Mouse (Mus musculus): ENCODE data around the gene Insrr. TPM values are rescaled to one million over a fixed set of nuclear protein-coding genes. Genes with fewer than 3 reads are reported as not detected.
A peak's percentile ranks its signal among the peaks of the same experiment; 100 is the strongest.
"Not testable (repeated sequence)": the region's sequence is repeated elsewhere in the genome, so short reads cannot be mapped to it uniquely, and the experiment has no call there.

The Insrr gene
- polyA plus RNA-seq, 1 experiment from 2014 or later = not detected

DNA sequence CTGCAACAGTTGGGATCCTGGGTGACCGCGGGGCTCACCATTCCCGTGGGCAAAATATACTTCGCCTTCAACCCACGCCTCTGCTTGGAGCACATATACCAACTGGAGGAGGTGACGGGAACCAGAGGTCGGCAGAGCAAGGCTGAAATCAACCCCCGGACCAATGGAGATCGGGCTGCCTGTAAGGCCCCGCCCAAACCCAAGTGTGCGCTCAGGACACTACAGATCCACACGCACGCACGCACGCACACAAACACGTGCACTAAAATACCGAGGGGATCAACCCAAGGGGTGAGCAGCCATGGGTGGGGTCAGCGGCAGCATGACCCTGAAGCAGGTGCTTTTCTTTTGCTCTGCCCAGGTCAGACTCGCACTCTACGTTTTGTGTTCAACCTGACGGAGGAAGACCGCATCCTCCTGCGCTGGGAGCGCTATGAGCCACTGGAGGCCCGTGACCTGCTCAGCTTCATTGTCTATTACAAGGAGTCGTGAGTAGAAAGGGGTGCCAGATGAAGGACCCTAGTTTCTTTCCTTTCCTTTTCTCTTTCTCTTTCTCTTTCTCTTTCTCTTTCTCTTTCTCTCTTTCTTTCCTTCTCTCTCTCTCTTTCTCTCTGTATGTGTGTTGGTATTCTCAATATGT lies 7.4 kb downstream of the Insrr start:
- H3K4me2 ChIP-seq = peak overlapping the region; percentile 64
- H3K9me3 ChIP-seq (replicated peaks) = no peaks in the 10 kb centered on the region
- peak overlapping the region; percentile 26 for H3K4me3 ChIP-seq
- H3K4me1 ChIP-seq (replicated peaks) = peaks cover 8% of the 10 kb centered on the region
- 0 out of 2 replicates have a peak, but pooled peaks have one; percentile 23 for ATAC-seq (ENCODE audit: insufficient number of reproducible peaks, low FRiP score)
- H3K27ac ChIP-seq (ENCODE audit: poor library complexity, severe bottlenecking) = no peak overlapping the region
- H3K9ac ChIP-seq = peak overlapping the region; percentile 40; the same call in 1 of the 2 replicates
- H3K36me3 ChIP-seq = no peaks in the 10 kb centered on the region
- peaks cover 100% of the 10 kb centered on the region for H3K27me3 ChIP-seq (replicated peaks)
- 4% methylated on average over 26 of the region's 26 CpGs for WGBS

DNA sequence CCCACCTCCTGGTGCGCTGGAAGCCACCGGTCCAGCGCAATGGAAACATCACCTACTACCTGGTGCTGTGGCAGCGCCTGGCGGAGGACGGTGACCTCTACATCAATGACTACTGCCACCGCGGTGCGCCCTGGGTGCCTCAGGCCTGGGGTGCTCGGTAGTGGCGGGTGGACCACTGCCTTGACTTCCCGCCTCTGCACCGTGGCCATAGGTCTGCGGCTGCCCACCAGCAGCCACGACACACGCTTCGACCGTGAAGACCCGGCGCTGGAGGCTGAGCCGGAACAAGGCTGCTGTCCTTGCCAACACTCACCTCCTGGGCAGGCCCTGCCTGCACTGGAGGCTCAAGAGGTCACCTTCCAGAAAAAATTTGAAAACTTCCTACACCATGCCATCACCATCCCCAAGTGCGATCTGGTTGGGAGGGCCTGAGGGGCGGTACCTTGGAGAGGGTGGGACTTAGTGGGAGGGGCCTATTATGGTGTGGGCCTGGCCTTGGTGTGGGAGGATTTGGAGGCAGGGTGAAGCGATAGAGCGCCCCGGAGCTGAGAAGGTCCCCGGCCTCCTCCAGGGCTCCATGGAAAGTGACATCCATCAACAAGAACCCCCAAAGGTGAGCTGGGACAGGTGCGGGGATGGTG lies 12.7 kb downstream of the Insrr start:
- H3K36me3 ChIP-seq = no peaks in the 10 kb centered on the region
- H3K4me3 ChIP-seq = peak overlapping the region; percentile 16; the same call in 1 of the 2 replicates
- 5% methylated on average over 28 of the region's 28 CpGs for WGBS
- H3K9me3 ChIP-seq (replicated peaks) = no peaks in the 10 kb centered on the region
- peaks cover 7% of the 10 kb centered on the region for H3K4me1 ChIP-seq (replicated peaks)
- H3K9ac ChIP-seq = no peak overlapping the region
- H3K4me2 ChIP-seq = peak overlapping the region; percentile 39
- H3K27me3 ChIP-seq (replicated peaks) = peaks cover 100% of the 10 kb centered on the region
- peak; percentile 34; the same call in 1 of the 2 replicates for ATAC-seq (ENCODE audit: insufficient number of reproducible peaks, low FRiP score)
- no peak overlapping the region for H3K27ac ChIP-seq (ENCODE audit: poor library complexity, severe bottlenecking)

- WGBS = 68% methylated on average over 8 of the region's 8 CpGs
- no peak overlapping the region for H3K4me2 ChIP-seq
- H3K27me3 ChIP-seq (replicated peaks) = peaks cover 100% of the 10 kb centered on the region
- peaks cover 10% of the 10 kb centered on the region for H3K4me1 ChIP-seq (replicated peaks)
- no peaks in the 10 kb centered on the region for H3K9me3 ChIP-seq (replicated peaks)
- no peak overlapping the region for H3K9ac ChIP-seq
- ATAC-seq (ENCODE audit: insufficient number of reproducible peaks, low FRiP score) = no peak
- no peaks in the 10 kb centered on the region for H3K36me3 ChIP-seq
- H3K4me3 ChIP-seq = no peak overlapping the region
- no peak overlapping the region for H3K27ac ChIP-seq (ENCODE audit: poor library complexity, severe bottlenecking)
These were observed 14.5 kb downstream of the Insrr start for GRCm38 (mm10) chr3:87811297-87811696.

GRCm38 (mm10) chr3:87812413-87812812 lies 15.7 kb downstream of the Insrr start:
- no peak for ATAC-seq (ENCODE audit: insufficient number of reproducible peaks, low FRiP score)
- peaks cover 97% of the 10 kb centered on the region for H3K27me3 ChIP-seq (replicated peaks)
- H3K27ac ChIP-seq (ENCODE audit: poor library complexity, severe bottlenecking) = no peak overlapping the region
- H3K36me3 ChIP-seq = no peaks in the 10 kb centered on the region
- H3K4me2 ChIP-seq = no peak overlapping the region
- no peak overlapping the region for H3K4me3 ChIP-seq
- H3K4me1 ChIP-seq (replicated peaks) = peaks cover 13% of the 10 kb centered on the region
- H3K9ac ChIP-seq = no peak overlapping the region
- WGBS = 70% methylated on average over 4 of the region's 4 CpGs
- no peaks in the 10 kb centered on the region for H3K9me3 ChIP-seq (replicated peaks)

DNA sequence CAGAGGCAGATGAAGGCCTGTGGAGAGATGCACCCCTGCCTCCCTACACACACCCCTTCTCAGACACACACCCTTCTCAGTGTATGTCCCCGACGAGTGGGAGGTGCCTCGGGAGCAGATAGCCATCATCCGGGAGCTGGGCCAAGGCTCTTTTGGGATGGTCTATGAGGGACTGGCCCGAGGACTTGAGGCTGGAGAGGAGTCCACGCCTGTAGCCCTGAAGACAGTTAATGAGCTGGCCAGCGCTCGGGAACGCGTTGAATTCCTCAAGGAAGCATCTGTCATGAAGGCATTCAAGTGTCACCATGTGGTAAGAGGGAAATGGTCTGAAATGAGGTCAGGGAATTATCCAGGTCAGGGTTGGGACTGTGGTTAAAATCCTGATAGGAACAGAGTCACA lies 16.1 kb downstream of the Insrr start:
- Histone ChIP-seq H3K36me3 (no peaks in the 10 kb centered on the region), H3K4me1 (replicated peaks) (peaks cover 13% of the 10 kb centered on the region), H3K4me3 (no peak overlapping the region), H3K4me2 (no peak overlapping the region), H3K27me3 (replicated peaks) (peaks cover 97% of the 10 kb centered on the region), H3K27ac (ENCODE audit: poor library complexity, severe bottlenecking) (no peak overlapping the region), H3K9me3 (replicated peaks) (no peaks in the 10 kb centered on the region), H3K9ac (no peak overlapping the region)
- 38% methylated on average over 10 of the region's 10 CpGs for WGBS
- no peak for ATAC-seq (ENCODE audit: insufficient number of reproducible peaks, low FRiP score)

- no peak for ATAC-seq (ENCODE audit: insufficient number of reproducible peaks, low FRiP score)
- Histone ChIP-seq H3K4me1 (replicated peaks) (peaks cover 6% of the 10 kb centered on the region; the same call in 1 of the 2 replicates), H3K27me3 (replicated peaks) (peaks cover 90% of the 10 kb centered on the region), H3K9ac (no peak overlapping the region), H3K27ac (ENCODE audit: poor library complexity, severe bottlenecking) (no peak overlapping the region), H3K4me3 (no peak overlapping the region), H3K9me3 (replicated peaks) (no peaks in the 10 kb centered on the region), H3K36me3 (no peaks in the 10 kb centered on the region), H3K4me2 (peak overlapping the region; percentile 28)
- 38% methylated on average over 6 of the region's 6 CpGs for WGBS
These were observed 19.4 kb downstream of the Insrr start for GRCm38 (mm10) chr3:87816166-87816565.

DNA sequence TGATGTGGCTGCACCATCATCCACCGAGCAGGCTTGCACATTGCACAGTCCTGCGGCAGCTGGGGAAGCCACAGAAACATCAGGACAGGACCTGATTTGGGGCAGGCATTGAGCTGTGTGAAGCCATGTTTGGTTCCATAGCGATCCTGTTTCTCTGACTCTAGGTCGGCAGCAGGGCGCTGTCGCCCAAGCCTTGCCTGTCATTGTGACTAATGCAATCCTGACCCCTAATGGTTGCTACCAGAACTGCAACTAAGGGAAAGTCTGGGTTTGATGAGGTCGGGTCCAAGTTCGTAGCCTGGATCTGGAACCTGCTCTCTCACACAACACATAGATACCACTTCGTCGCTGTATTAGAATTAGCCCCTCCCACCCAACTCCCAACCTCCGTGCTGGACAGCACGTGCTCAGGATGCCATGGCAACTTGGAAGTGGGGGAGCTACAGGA lies 19.9 kb downstream of the Insrr start:
- Histone ChIP-seq H3K4me1 (replicated peaks) (peaks cover 6% of the 10 kb centered on the region; the same call in 1 of the 2 replicates), H3K4me3 (no peak overlapping the region), H3K27ac (ENCODE audit: poor library complexity, severe bottlenecking) (no peak overlapping the region), H3K36me3 (no peaks in the 10 kb centered on the region), H3K9me3 (replicated peaks) (no peaks in the 10 kb centered on the region), H3K4me2 (peak overlapping the region; percentile 28), H3K27me3 (replicated peaks) (peaks cover 85% of the 10 kb centered on the region), H3K9ac (no peak overlapping the region)
- 2% methylated on average over 12 of the region's 12 CpGs for WGBS
- ATAC-seq (ENCODE audit: insufficient number of reproducible peaks, low FRiP score) = no peak

DNA sequence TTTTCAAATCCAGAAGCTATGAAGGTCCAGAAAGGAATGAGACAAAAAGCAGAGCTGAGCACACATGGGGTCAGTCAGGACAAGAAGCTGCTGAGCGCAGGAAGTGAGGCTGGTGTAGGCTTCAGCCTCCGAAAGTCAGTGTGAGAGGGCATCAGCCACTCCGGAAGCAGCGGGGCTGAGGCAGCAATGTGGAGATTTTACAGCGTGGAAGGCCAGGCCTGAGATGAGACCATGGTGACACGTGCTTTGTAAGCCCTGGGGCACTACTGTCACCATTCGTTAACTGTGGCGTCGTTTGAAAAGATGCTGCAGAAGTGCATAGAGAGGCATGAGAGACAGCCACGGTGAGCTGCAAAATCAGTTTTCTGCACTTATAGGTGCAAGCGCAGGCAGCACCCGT lies 21.5 kb downstream of the Insrr start:
- 58% methylated on average over 12 of the region's 12 CpGs for whole genome bisulfite sequencing
- no peak for ATAC-seq (ENCODE audit: insufficient number of reproducible peaks, low FRiP score)
- H3K36me3 ChIP-seq = no peaks in the 10 kb centered on the region
- no peak overlapping the region for H3K27ac ChIP-seq (ENCODE audit: poor library complexity, severe bottlenecking)
- no peaks in the 10 kb centered on the region for H3K9me3 ChIP-seq (replicated peaks)
- H3K4me1 ChIP-seq (replicated peaks) = peaks cover 6% of the 10 kb centered on the region; the same call in 1 of the 2 replicates
- H3K4me3 ChIP-seq = no peak overlapping the region
- no peak overlapping the region for H3K9ac ChIP-seq
- H3K27me3 ChIP-seq (replicated peaks) = peaks cover 70% of the 10 kb centered on the region
- H3K4me2 ChIP-seq = no peak overlapping the region

GRCm38 (mm10) chr3:87824206-87824605 lies 27.5 kb downstream of the Insrr start, which contains the start of gene Pear1:
TSS of gene Pear1 (minus strand) at chr3:87824306.
- peaks cover 20% of the 10 kb centered on the region for H3K27me3 ChIP-seq (replicated peaks)
- not testable (repeated sequence) for H3K9ac ChIP-seq; H3K4me2 ChIP-seq; H3K4me1 ChIP-seq (replicated peaks); H3K27ac ChIP-seq (ENCODE audit: poor library complexity, severe bottlenecking); H3K9me3 ChIP-seq (replicated peaks); H3K36me3 ChIP-seq; H3K4me3 ChIP-seq; ATAC-seq (ENCODE audit: insufficient number of reproducible peaks, low FRiP score)
- 93% methylated on average over 1 of the region's 1 CpGs for WGBS

GRCm38 (mm10) chr3:87828435-87828834 lies 31.7 kb downstream of the Insrr start:
- Histone ChIP-seq H3K4me3 (no peak overlapping the region), H3K4me1 (replicated peaks) (no peaks in the 10 kb centered on the region), H3K27ac (ENCODE audit: poor library complexity, severe bottlenecking) (no peak overlapping the region), H3K36me3 (no peaks in the 10 kb centered on the region), H3K9ac (no peak overlapping the region), H3K4me2 (no peak overlapping the region), H3K9me3 (replicated peaks) (no peaks in the 10 kb centered on the region), H3K27me3 (replicated peaks) (0 out of 2 replicates have a peak, but pooled peaks cover 6% of the 10 kb centered on the region)
- 35% methylated on average over 4 of the region's 4 CpGs for WGBS
- ATAC-seq (ENCODE audit: insufficient number of reproducible peaks, low FRiP score) = no peak

GRCm38 (mm10) chr3:87829025-87829424 lies 32.3 kb downstream of the Insrr start:
- no peak overlapping the region for H3K27ac ChIP-seq (ENCODE audit: poor library complexity, severe bottlenecking)
- H3K9me3 ChIP-seq (replicated peaks) = no peaks in the 10 kb centered on the region
- ATAC-seq (ENCODE audit: insufficient number of reproducible peaks, low FRiP score) = no peak
- H3K27me3 ChIP-seq (replicated peaks) = 0 out of 2 replicates have a peak, but pooled peaks cover 6% of the 10 kb centered on the region
- WGBS = 43% methylated on average over 10 of the region's 10 CpGs
- H3K4me3 ChIP-seq = no peak overlapping the region
- H3K36me3 ChIP-seq = no peaks in the 10 kb centered on the region
- H3K4me1 ChIP-seq (replicated peaks) = no peaks in the 10 kb centered on the region
- no peak overlapping the region for H3K4me2 ChIP-seq
- H3K9ac ChIP-seq = no peak overlapping the region
